Mouse (Mus musculus) heart, postnatal 0 days (tissue): ENCODE data around the gene Cd164l2. TPM values are rescaled to one million over a fixed set of nuclear protein-coding genes. Genes with fewer than 3 reads are reported as not detected.

Experiments used
- ATAC-seq: fragments of 200-750 bp; cut with Nextera tagmentation; 2 replicates; pipeline ENCODE4 v1.8.0; 2017; ENCODE audit warnings: low read depth, moderate number of reproducible peaks, moderate library complexity; ENCODE audit not compliant: insufficient read depth
- DNase-seq: peaks from one replicate; pipeline ENCODE4 v3.0.0-alpha.2; 2016; ENCODE audit warnings: low spot score
- H3K27ac ChIP-seq: fragments of 300-500 bp; sonication (generic); 2 replicates; pipeline ENCODE4 v1.5.1; 2014; ENCODE audit warnings: low read depth, mild to moderate bottlenecking
- H3K27me3 ChIP-seq: fragments of 300-500 bp; sonication (generic); 2 replicates; pipeline ENCODE4 v1.6.1; 2014; ENCODE audit warnings: low read length, mixed read lengths; ENCODE audit not compliant: control insufficient read depth, insufficient read depth
- H3K36me3 ChIP-seq: fragments of 300-500 bp; sonication (generic); replicated peaks from 2 replicates; pipeline ENCODE4 v1.6.1; 2014; ENCODE audit warnings: low read length, mixed read lengths; ENCODE audit not compliant: control insufficient read depth, insufficient read depth
- H3K4me1 ChIP-seq: fragments of 300-500 bp; sonication (generic); 2 replicates; pipeline ENCODE4 v1.6.1; 2014; ENCODE audit warnings: antibody characterized with exemption; ENCODE audit not compliant: control insufficient read depth, insufficient read depth
- H3K4me2 ChIP-seq: fragments of 300-500 bp; sonication (generic); 2 replicates; pipeline ENCODE4 v1.6.1; 2014; ENCODE audit warnings: low read depth, mild to moderate bottlenecking, low read length, moderate library complexity
- H3K4me3 ChIP-seq: fragments of 300-500 bp; sonication (generic); 2 replicates; pipeline ENCODE4 v1.5.1; 2014; ENCODE audit warnings: low read depth, low read length
- H3K9ac ChIP-seq: fragments of 300-500 bp; sonication (generic); replicated peaks from 2 replicates; pipeline ENCODE4 v1.6.1; 2014; ENCODE audit warnings: low read depth, low read length, mixed read lengths
- H3K9me3 ChIP-seq: fragments of 300-500 bp; sonication (generic); replicated peaks from 2 replicates; pipeline ENCODE4 v1.6.1; 2016; ENCODE audit warnings: low read length; ENCODE audit not compliant: control insufficient read depth
- CTCF ChIP-seq: IDR thresholded peaks from 2 replicates; pipeline ENCODE4 v1.5.1; 2016; ENCODE audit warnings: antibody characterized with exemption, control low read depth, low read depth
- EP300 ChIP-seq: IDR thresholded peaks from 2 replicates; pipeline ENCODE4 v1.6.1; 2016; ENCODE audit warnings: antibody characterized with exemption, low read depth
- WGBS: fragments of 180-500 bp; shearing (Covaris S2); extraction: QIAGEN DNeasy Blood & Tissue Kit; methylation state at CpG from one replicate; pipeline ENCODE4 v1.1.7; 2014; 5-methylcytosine and 5-hydroxymethylcytosine counted together
- polyA plus RNA-seq: library from polyadenylated mRNA; unstranded; fragments of >200 nt; fragmentation: Nextera tagmentation; extraction: Ambion mirVana; gene quantifications from 2 replicates; pipeline ENCODE4 v1.2.1, GENCODE M21; 2015
- total RNA-seq: library from RNA; depleted of rRNA; stranded (reverse); fragments of >200 nt; gene quantifications from 2 replicates; pipeline ENCODE4 v1.2.3, GENCODE M21; 2014; ENCODE audit warnings: low replicate concordance

Gene Cd164l2
- total and polyA plus RNA-seq, 2 experiments from 2014 or later = 0.33 TPM; not detected in 1

GRCm38 (mm10) chr4:133204379-133204778, 7.6 kb upstream of the Cd164l2 start:
- Histone ChIP-seq H3K36me3 (no peaks in the 10 kb centered on the region), H3K27me3 (no peaks in the 10 kb centered on the region), H3K27ac (no peak overlapping the region), H3K9ac (no peak overlapping the region), H3K4me1 (peaks cover 22% of the 10 kb centered on the region; the same call in 1 of the 2 replicates), H3K4me2 (no peak overlapping the region), H3K9me3 (no peaks in the 10 kb centered on the region), H3K4me3 (no peak overlapping the region)
- ATAC-seq (peak; percentile 42), DNase-seq (no peak)
- WGBS = 16% methylated on average over 7 of the region's 7 CpGs
- no peak for TF ChIP-seq CTCF
- no peak for TF ChIP-seq EP300

GRCm38 (mm10) chr4:133209366-133209765, 2.6 kb upstream of the Cd164l2 start:
- Histone ChIP-seq H3K9ac (no peak overlapping the region), H3K27ac (no peak overlapping the region), H3K36me3 (no peaks in the 10 kb centered on the region), H3K9me3 (no peaks in the 10 kb centered on the region), H3K4me2 (no peak overlapping the region), H3K27me3 (peaks cover 25% of the 10 kb centered on the region), H3K4me1 (peaks cover 10% of the 10 kb centered on the region; the same call in 1 of the 2 replicates), H3K4me3 (no peak overlapping the region)
- peak; percentile 59 for DNase-seq
- 5% methylated on average over 11 of the region's 11 CpGs for WGBS
- ATAC-seq = no peak
- no peak for TF ChIP-seq EP300
- TF ChIP-seq CTCF = peak; percentile 85

GRCm38 (mm10) chr4:133210023-133210787, 1.7 kb upstream of the Cd164l2 start:
- H3K4me3 ChIP-seq = no peak overlapping the region
- H3K4me1 ChIP-seq = peaks cover 8% of the 10 kb centered on the region; the same call in 1 of the 2 replicates
- TF ChIP-seq CTCF = no peak
- no peak for TF ChIP-seq EP300
- H3K27me3 ChIP-seq = peaks cover 27% of the 10 kb centered on the region
- no peaks in the 10 kb centered on the region for H3K9me3 ChIP-seq
- no peak overlapping the region for H3K4me2 ChIP-seq
- WGBS = 91% methylated on average over 24 of the region's 24 CpGs
- H3K36me3 ChIP-seq = no peaks in the 10 kb centered on the region
- no peak for DNase-seq
- H3K27ac ChIP-seq = no peak overlapping the region
- no peak overlapping the region for H3K9ac ChIP-seq
- ATAC-seq = no peak

- Histone ChIP-seq H3K9ac (no peak overlapping the region), H3K36me3 (no peaks in the 10 kb centered on the region), H3K4me3 (no peak overlapping the region), H3K27me3 (peaks cover 27% of the 10 kb centered on the region), H3K4me1 (peaks cover 8% of the 10 kb centered on the region; the same call in 1 of the 2 replicates), H3K4me2 (no peak overlapping the region), H3K9me3 (no peaks in the 10 kb centered on the region), H3K27ac (no peak overlapping the region)
- WGBS = 91% methylated on average over 19 of the region's 19 CpGs
- TF ChIP-seq CTCF = no peak
- TF ChIP-seq EP300 = no peak
- no peak for ATAC-seq
- no peak for DNase-seq
Observed at GRCm38 (mm10) chr4:133210788-133211390, 1.0 kb upstream of the Cd164l2 start.

- DNase-seq (peak; percentile 78), ATAC-seq (peak; percentile 83)
- peak overlapping the region; percentile 97 for H3K4me2 ChIP-seq
- peak overlapping the region; percentile 18; the same call in 1 of the 2 replicates for H3K9ac ChIP-seq
- H3K36me3 ChIP-seq = no peaks in the 10 kb centered on the region
- TF ChIP-seq CTCF (peak; percentile 3; the same call in 1 of the 2 replicates), EP300 (no peak)
- H3K9me3 ChIP-seq = no peaks in the 10 kb centered on the region
- peaks cover 8% of the 10 kb centered on the region; the same call in 1 of the 2 replicates for H3K4me1 ChIP-seq
- 3% methylated on average over 40 of the region's 44 CpGs for WGBS
- peak overlapping the region; percentile 61 for H3K4me3 ChIP-seq
- H3K27ac ChIP-seq = no peak overlapping the region
- H3K27me3 ChIP-seq = peaks cover 27% of the 10 kb centered on the region
Observed at GRCm38 (mm10) chr4:133212562-133213267, 784 bp downstream of the Cd164l2 start.
